Mouse (Mus musculus): ENCODE data around the gene Aebp1.

DNA sequence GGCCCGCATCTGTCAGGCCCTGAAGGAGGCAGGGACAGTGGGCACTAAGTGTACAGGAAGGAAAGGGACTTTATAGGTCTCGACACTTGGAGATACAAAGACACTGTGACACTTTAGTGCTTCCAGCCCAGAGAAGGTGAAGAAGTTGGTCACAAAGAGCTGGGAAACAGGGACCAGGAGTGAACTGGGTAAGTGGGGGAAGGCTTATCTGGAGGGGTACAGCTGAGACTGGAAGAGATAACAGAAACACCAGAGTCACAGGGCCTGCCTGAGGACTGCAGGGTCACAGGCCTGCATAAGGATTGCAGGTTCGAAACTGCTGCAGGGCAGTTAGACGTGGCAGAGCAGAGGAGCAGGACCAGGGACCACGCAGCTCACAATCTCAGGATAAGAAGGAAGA, 33.8 kb upstream of the Aebp1 start:
- TF ChIP-seq CTCF (IDR thresholded peaks at IDR 0.05; ENCODE audit: borderline replicate concordance, extremely low read depth, insufficient read depth, insufficient read length) (no peak), POLR2A (IDR thresholded peaks at IDR 0.05; ENCODE audit: borderline replicate concordance, extremely low read depth, insufficient read depth, insufficient read length, poor library complexity, severe bottlenecking) (no peak)
